Mouse (Mus musculus): ENCODE measurements around the gene Stxbp2. TPM values are rescaled to one million over a fixed set of nuclear protein-coding genes. Genes with fewer than 3 reads are reported as not detected.
"Not testable (repeated sequence)": the region's sequence is repeated elsewhere in the genome, so short reads cannot be mapped to it uniquely, and the experiment has no call there.

The Stxbp2 gene
- 45.6 and 52.2 TPM in 2 replicates for polyA plus RNA-seq (2015; fragmentation: Nextera tagmentation; extraction: Ambion mirVana)

DNA sequence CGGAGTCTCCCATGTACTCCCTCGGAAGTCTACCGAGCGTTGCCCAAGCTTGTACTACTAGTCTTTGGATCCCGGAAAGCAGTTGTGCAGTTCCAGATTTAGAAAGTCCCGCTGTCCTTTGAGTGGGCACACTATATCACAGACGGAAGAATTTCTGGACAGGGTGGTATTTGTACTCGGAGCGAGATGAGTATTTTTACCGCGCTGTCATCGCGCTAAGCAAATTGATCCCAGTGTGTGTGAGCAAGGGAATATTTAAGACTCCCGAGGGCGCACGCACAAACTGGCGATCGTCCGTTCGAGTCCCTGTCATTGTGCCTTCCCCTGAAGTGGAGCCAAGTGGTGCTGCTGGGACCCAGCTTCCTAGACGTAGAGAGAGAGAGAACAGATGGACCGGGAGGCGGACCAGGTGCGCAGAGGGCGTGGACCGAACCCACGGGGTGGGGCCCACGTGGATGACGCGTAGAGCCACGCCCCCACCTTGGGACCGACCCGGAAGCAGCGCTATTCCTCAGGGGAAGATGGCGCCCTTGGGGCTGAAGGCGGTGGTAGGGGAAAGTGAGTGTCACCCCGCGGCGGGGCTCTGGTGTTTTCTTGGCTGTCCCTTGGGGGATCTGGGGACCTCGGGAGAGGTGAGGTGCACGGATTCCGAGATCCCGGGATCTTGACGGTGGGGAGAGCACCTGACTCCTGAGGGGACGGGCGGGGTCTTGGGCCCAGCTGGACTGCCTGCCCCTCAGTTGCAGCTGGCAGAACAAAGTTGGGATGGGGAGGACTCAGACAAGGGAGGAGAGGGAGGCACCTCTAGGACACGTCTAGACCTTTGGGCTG lies at the start of gene Stxbp2:
TSS of gene Stxbp2 (plus strand) at position 309 of the 831 bp plus-strand sequence.
- Histone ChIP-seq H3K4me2 (peak within 1 kb of the TSS; percentile 90), H3K4me3 (replicated peaks) (peak within 1 kb of the TSS; percentile 80), H3K9me3 (replicated peaks) (no peaks in the 10 kb centered on the region), H3K36me3 (peaks cover 31% of the 10 kb centered on the region), H3K9ac (peak within 1 kb of the TSS; percentile 84), H3K4me1 (replicated peaks) (peaks cover 24% of the 10 kb centered on the region), H3K27me3 (0 out of 2 replicates have a peak, but pooled peaks cover 8% of the 10 kb centered on the region), H3K27ac (peak within 1 kb of the TSS; percentile 71)
- 5% methylated on average over 47 of the region's 47 CpGs for WGBS (ENCODE audit: insufficient replicate concordance)
- DNase-seq (peak; percentile 85), ATAC-seq (ENCODE audit: low read depth) (peak; percentile 93)

DNA sequence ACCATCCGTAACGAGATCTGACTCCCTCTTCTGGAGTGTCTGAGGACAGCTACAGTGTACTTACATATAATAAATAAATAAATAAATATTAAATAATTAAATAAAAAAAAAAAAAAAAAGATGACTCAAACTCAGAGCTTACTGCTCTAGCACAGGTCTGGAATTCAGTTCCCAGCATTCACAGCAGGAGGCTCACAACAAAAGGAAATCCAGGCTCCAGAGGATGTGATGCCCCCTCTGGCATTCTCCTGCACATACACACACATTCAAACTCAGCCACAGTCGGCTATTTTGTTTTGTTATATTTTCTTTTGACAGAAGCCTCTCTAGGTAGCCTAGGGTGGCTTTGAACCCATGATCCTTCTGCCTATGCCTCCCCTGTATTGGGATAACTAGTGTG lies 48.8 kb upstream of the Stxbp2 start:
- not testable (repeated sequence) for H3K27ac ChIP-seq; ATAC-seq (ENCODE audit: low read depth); H3K4me3 ChIP-seq (replicated peaks); H3K9me3 ChIP-seq (replicated peaks); DNase-seq; H3K27me3 ChIP-seq; H3K9ac ChIP-seq; H3K4me2 ChIP-seq; H3K36me3 ChIP-seq
- WGBS (ENCODE audit: insufficient replicate concordance): 51% methylated on average over 1 of the region's 3 CpGs
- H3K4me1 ChIP-seq (replicated peaks): peaks cover 12% of the 10 kb centered on the region

DNA sequence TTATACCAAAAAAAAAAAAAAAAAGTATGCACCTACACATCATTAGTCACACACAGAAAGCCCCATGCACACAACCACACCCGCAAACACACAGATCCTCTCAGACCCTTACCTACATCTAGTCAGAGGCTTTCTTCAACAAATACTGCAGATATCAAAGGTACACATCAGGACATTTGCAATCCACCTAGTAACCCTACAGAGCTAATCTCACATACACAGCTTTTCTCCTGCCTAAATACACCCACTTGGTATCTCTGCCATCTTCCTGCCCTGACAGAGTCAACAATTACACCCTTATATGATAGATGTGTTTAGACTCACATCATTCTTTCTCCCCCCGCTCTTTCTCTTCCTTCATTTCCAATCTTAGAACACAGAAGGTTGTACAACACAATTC lies 44.3 kb upstream of the Stxbp2 start:
- Histone ChIP-seq H3K4me2 (peak overlapping the region; percentile 95), H3K27me3 (peaks cover 12% of the 10 kb centered on the region; the same call in 1 of the 2 replicates), H3K4me3 (replicated peaks) (no peak overlapping the region), H3K4me1 (replicated peaks) (peaks cover 29% of the 10 kb centered on the region), H3K27ac (no peak overlapping the region), H3K9ac (no peak overlapping the region), H3K9me3 (replicated peaks) (no peaks in the 10 kb centered on the region), H3K36me3 (no peaks in the 10 kb centered on the region)
- WGBS (ENCODE audit: insufficient replicate concordance): 32% methylated on average over 2 of the region's 2 CpGs
- DNase-seq (no peak), ATAC-seq (ENCODE audit: low read depth) (peak; percentile 60)

DNA sequence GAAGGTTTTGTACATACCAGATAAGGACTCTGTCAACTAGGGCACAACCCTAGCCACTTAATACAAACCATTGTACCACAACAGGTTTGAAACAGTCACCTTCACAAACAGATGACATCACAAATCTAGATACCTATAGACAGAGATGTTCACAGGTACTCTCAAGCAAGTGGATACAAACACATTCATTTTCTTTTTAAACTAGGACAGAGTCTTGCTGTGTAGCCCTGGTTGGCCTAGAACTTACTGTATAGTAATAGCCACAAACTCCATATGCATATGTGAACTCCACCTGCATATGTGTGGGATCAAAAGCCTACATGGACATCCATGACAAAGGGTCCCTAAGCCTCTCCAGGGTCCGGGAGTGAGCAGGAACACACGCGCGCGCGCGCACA lies 43.8 kb upstream of the Stxbp2 start, which contains the start of gene Camsap3:
TSS of gene Camsap3 (plus strand) at position 301 of the 398 bp plus-strand sequence.
- Histone ChIP-seq H3K27me3 (peaks cover 12% of the 10 kb centered on the region; the same call in 1 of the 2 replicates), H3K9ac (peak within 1 kb of the TSS; percentile 72), H3K36me3 (no peaks in the 10 kb centered on the region), H3K4me2 (peak within 1 kb of the TSS; percentile 95), H3K4me1 (replicated peaks) (peaks cover 29% of the 10 kb centered on the region), H3K4me3 (replicated peaks) (peak within 1 kb of the TSS; percentile 71), H3K9me3 (replicated peaks) (no peaks in the 10 kb centered on the region), H3K27ac (peak within 1 kb of the TSS; percentile 12; the same call in 1 of the 2 replicates)
- WGBS (ENCODE audit: insufficient replicate concordance): 10% methylated on average over 7 of the region's 7 CpGs
- DNase-seq (no peak), ATAC-seq (ENCODE audit: low read depth) (peak; percentile 22)

DNA sequence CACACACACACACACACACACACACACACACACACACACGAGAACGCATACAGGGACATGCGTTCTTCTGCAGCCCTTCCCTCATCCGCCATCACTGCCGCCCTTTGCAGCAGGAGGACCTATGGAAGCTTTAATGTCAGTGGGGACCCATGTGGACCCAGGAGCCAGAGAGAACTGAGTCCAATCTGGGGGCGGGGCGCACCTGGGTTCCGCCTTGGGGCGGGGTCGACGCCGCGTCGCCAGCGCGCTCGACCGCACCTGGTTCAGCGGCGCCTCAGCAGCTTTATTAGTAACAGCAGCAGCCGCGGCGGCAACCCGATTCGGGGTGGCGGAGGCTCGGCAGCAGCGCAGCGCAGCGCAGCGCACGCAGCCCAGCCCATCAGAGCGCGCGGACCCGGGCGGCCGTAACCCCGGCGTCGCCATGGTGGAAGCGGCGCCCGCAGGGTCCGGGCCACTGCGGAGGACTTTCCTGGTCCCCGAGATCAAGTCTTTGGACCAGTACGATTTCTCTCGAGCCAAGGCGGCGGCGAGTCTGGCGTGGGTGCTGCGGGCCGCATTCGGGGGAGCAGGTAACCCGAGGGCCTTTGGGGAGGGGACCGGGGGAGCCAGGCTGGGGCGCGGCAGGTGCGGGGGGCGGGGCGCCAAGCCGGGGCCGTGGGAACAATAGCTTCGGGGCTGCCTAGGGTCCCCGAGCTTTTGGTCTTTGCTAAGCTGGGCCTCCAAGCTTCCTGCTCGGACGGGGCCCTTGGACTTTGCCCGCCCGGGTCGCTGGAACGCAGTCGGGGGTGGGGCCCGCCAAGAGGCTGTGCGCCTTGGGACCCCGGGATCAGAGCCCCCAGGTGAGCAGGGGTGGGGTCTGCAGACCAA lies 43.1 kb upstream of the Stxbp2 start:
- Histone ChIP-seq H3K4me2 (peak overlapping the region; percentile 95), H3K9me3 (replicated peaks) (no peaks in the 10 kb centered on the region), H3K9ac (peak overlapping the region; percentile 72), H3K4me3 (replicated peaks) (peak overlapping the region; percentile 71), H3K4me1 (replicated peaks) (peaks cover 29% of the 10 kb centered on the region), H3K27me3 (peaks cover 12% of the 10 kb centered on the region; the same call in 1 of the 2 replicates), H3K36me3 (no peaks in the 10 kb centered on the region), H3K27ac (peak overlapping the region; percentile 12; the same call in 1 of the 2 replicates)
- DNase-seq (peak; percentile 45), ATAC-seq (ENCODE audit: low read depth) (peak; percentile 69)
- 1% methylated on average over 72 of the region's 77 CpGs for WGBS (ENCODE audit: insufficient replicate concordance)

DNA sequence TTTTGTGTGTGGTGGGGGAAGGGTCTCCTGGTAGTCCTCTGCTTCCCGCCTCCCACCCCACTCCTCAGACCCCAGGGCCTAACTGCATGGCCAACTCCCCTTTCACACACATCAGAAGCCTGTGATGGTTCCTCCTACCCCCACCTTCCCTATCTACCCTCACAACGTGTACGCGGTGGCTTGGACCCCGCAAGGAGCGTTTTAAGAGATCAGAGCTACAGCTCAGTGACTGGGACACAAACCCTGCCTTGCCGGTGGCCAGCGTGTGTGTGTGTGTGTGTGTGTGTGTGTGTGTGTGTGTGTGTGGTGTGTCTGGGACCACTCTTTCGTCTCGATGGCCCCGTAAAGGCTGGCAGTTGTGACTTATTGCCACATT lies 42.5 kb upstream of the Stxbp2 start:
- H3K27ac ChIP-seq: peak overlapping the region; percentile 12; the same call in 1 of the 2 replicates
- ATAC-seq (ENCODE audit: low read depth): peak; percentile 14; the same call in 1 of the 2 replicates

DNA sequence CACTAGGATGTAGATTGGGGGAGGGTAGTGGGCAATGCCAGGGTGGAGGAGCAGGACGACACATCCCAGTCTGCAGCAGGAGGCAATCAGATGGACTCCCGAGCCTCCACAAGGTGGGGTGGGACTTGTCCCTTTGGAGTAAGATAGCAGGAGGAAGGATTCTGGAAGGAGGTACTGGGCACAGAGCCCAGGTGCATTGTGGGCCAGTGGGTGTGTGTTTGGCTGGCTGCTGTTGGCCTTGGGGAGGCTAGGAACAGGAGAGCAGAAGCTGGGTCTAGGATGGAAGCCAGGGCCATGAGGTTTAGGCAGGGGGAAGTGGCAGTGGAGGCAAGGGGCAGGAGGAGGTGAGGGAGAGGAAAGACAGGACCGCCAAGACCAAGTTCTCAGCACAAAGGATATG lies 37.3 kb upstream of the Stxbp2 start:
- DNase-seq (no peak), ATAC-seq (ENCODE audit: low read depth) (no peak)

More for the DNA sequence above, 42.5 kb upstream of the Stxbp2 start:
- Histone ChIP-seq H3K9ac (peak overlapping the region; percentile 72), H3K9me3 (replicated peaks) (no peaks in the 10 kb centered on the region), H3K36me3 (no peaks in the 10 kb centered on the region), H3K4me3 (replicated peaks) (peak overlapping the region; percentile 71), H3K4me2 (peak overlapping the region; percentile 95), H3K4me1 (replicated peaks) (peaks cover 29% of the 10 kb centered on the region), H3K27me3 (peaks cover 12% of the 10 kb centered on the region; the same call in 1 of the 2 replicates)
- 18% methylated on average over 11 of the region's 11 CpGs for WGBS (ENCODE audit: insufficient replicate concordance)
- no peak for DNase-seq

DNA sequence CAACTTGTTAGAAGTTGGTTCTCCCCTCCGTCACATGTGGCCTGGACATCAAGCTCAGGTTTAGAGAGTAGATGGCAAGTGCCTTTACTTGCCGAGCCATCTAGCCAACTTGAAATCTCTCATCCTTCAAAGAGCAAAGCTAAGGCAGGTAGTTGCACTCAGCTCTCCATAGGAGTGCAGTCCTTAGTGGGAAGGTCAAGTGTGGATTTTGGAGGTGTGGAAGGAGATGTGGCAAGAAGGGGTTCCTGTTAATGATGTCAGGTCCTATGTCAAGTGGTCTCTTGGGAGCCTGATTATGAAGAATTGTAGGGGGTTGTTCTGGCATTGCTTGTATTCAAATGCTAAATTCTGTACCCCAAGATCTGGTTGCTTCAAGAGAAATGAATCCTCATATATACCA lies 36.3 kb upstream of the Stxbp2 start:
- no peak for ATAC-seq (ENCODE audit: low read depth)
- H3K9me3 ChIP-seq (replicated peaks): no peaks in the 10 kb centered on the region
- 0 out of 2 replicates have a peak, but pooled peaks cover 3% of the 10 kb centered on the region for H3K4me1 ChIP-seq (replicated peaks)
- H3K9ac ChIP-seq: no peak overlapping the region
- H3K27me3 ChIP-seq: no peaks in the 10 kb centered on the region
- no peaks in the 10 kb centered on the region for H3K36me3 ChIP-seq
- 74% methylated on average over 2 of the region's 2 CpGs for WGBS (ENCODE audit: insufficient replicate concordance)
- H3K27ac ChIP-seq: no peak overlapping the region
- H3K4me2 ChIP-seq: no peak overlapping the region
- DNase-seq: no peak
- no peak overlapping the region for H3K4me3 ChIP-seq (replicated peaks)

More for the DNA sequence above, 37.3 kb upstream of the Stxbp2 start:
- WGBS (ENCODE audit: insufficient replicate concordance): 49% methylated on average over 3 of the region's 3 CpGs
- Histone ChIP-seq H3K27me3 (no peaks in the 10 kb centered on the region), H3K9me3 (replicated peaks) (no peaks in the 10 kb centered on the region), H3K9ac (no peak overlapping the region), H3K27ac (no peak overlapping the region), H3K4me1 (replicated peaks) (peaks cover 2% of the 10 kb centered on the region; the same call in 1 of the 2 replicates), H3K36me3 (no peaks in the 10 kb centered on the region), H3K4me2 (no peak overlapping the region), H3K4me3 (replicated peaks) (no peak overlapping the region)

DNA sequence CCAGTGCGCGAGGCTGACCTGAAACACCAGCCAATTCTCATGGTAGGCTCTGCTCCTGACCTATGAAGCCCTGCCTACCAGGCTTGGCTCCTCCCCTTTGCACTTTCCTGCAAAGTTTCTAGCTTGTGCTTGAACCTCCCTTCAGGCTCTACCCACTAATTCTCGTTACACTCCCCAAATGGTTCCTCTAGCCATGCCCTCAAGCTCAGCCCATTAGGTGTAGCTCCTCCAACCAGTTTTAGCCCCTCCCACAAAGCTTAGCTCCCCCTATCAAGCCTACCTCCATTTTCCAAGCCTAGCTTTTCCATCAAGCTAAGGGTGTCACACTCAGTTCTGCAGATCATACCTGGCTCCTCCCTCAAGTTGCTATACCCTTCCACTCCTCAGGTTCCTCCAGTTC lies 32.7 kb upstream of the Stxbp2 start:
- Histone ChIP-seq H3K27me3 (no peaks in the 10 kb centered on the region), H3K27ac (no peak overlapping the region), H3K9ac (no peak overlapping the region), H3K4me3 (replicated peaks) (no peak overlapping the region), H3K36me3 (no peaks in the 10 kb centered on the region; the same call in 1 of the 2 replicates), H3K4me2 (no peak overlapping the region), H3K4me1 (replicated peaks) (0 out of 2 replicates have a peak, but pooled peaks cover 3% of the 10 kb centered on the region), H3K9me3 (replicated peaks) (no peaks in the 10 kb centered on the region)
- 51% methylated on average over 3 of the region's 3 CpGs for WGBS (ENCODE audit: insufficient replicate concordance)
- DNase-seq (no peak), ATAC-seq (ENCODE audit: low read depth) (0 out of 2 replicates have a peak, but pooled peaks have one; percentile 16)

DNA sequence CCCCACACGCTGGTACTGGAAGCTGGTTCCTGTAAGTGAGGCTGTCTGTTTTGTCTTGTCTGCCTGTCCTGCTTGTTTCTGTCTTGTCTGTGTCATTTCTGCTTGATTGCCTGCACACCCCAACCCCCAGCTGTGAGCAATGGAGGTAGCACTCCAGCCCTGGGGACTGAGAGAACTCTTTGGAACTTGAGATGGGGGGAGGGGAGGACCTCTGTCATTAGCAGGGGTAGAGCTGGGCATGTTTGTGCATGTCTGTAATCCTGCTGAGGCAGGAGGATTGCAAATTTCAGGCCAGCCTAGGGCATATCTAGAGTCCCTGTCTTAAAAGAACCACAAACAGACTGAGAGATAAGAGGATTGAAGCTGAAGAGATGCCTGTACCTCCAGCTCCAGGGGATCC lies 31.5 kb upstream of the Stxbp2 start:
- H3K36me3 ChIP-seq: peaks cover 3% of the 10 kb centered on the region; the same call in 1 of the 2 replicates
- H3K4me2 ChIP-seq: no peak overlapping the region
- ATAC-seq (ENCODE audit: low read depth) (no peak), DNase-seq (no peak)
- H3K4me1 ChIP-seq (replicated peaks): 0 out of 2 replicates have a peak, but pooled peaks cover 3% of the 10 kb centered on the region
- no peak overlapping the region for H3K4me3 ChIP-seq (replicated peaks)
- WGBS (ENCODE audit: insufficient replicate concordance): 38% methylated on average over 1 of the region's 1 CpGs
- H3K27me3 ChIP-seq: no peaks in the 10 kb centered on the region
- no peak overlapping the region for H3K27ac ChIP-seq
- H3K9ac ChIP-seq: no peak overlapping the region
- H3K9me3 ChIP-seq (replicated peaks): no peaks in the 10 kb centered on the region

DNA sequence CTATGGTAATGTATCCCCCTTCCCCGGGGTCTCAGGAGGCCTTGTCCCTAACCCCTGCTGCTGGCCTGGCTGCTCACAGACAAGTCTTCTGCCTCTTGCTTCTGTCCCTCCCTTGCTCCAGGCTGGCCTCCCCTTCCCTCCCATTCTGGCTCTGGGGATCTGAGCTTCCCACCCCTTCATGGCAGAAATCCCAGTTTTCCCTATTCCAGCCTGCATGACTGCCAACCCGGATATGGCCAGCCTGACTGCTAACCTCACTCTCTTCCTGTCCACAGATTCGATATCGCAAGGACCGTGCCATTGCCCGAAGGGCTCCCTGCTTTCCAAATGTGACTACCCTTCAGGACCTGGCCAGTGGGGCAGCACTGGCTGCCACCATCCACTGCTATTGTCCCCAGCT lies 30.4 kb upstream of the Stxbp2 start:
- H3K4me2 ChIP-seq: no peak overlapping the region
- no peaks in the 10 kb centered on the region for H3K27me3 ChIP-seq
- no peaks in the 10 kb centered on the region for H3K9me3 ChIP-seq (replicated peaks)
- H3K27ac ChIP-seq: no peak overlapping the region
- 0 out of 2 replicates have a peak, but pooled peaks cover 3% of the 10 kb centered on the region for H3K4me1 ChIP-seq (replicated peaks)
- DNase-seq (no peak), ATAC-seq (ENCODE audit: low read depth) (no peak)
- peaks cover 3% of the 10 kb centered on the region; the same call in 1 of the 2 replicates for H3K36me3 ChIP-seq
- 74% methylated on average over 6 of the region's 6 CpGs for WGBS (ENCODE audit: insufficient replicate concordance)
- H3K9ac ChIP-seq: no peak overlapping the region
- H3K4me3 ChIP-seq (replicated peaks): no peak overlapping the region

Data from liver, embryonic 13.5 days (tissue).